In the genomic region with DNA sequence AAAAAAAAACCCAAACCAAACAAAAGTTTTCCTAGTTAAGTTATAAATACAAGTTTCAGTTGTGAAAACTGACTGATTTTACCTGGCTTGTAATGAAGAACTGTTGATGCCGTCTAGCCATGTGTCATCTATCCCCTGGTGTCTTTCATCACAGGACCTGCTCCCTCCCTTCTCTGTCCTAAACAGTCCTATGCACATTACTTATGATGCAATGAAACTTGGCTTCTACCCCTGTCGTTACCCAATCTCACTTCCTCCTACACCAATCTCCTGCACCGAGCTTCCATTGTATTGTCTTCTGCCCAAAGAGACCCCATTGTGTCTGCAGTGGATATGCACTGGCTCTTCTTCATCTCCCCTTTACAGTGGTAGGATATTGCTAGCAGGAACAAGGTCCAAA, we compare ENCODE assay signal across 32 mouse cellular contexts. TPM values are rescaled to one million over a fixed set of nuclear protein-coding genes. Genes with fewer than 3 reads are reported as not detected.
DNase-seq lines count a peak whose midpoint lies in the region; ATAC-seq and TF ChIP-seq lines count a peak whose summit lies in the region.
"Had no signal": no experiment of that assay in that cellular context is flagged by ENCODE, and none has a peak within 500 bp of the region (broad histone marks: within the 10 kb centered on the region; RNA-seq: fewer than 3 reads in every experiment).

No protein-coding gene starts in this region.

- H3K4me1 ChIP-seq in liver, postnatal 0 days (ENCODE audit: insufficient read depth): no peaks in the 10 kb centered on the region
- H3K4me1 ChIP-seq: embryonic facial prominence, embryonic 13.5 days; forebrain, embryonic 12.5 days; hindbrain, embryonic 10.5 days; hindbrain, embryonic 15.5 days; kidney, embryonic 15.5 days; liver, embryonic 12.5 days; neural tube, embryonic 12.5 days; stomach, embryonic 15.5 days had no signal

- no peak overlapping the region for H3K27ac ChIP-seq in liver, postnatal 0 days (ENCODE audit: low read depth)
- H3K27ac ChIP-seq: embryonic facial prominence, embryonic 13.5 days; forebrain, embryonic 12.5 days; heart, adult 2 months; heart, embryonic 13.5 days; hindbrain, embryonic 10.5 days; hindbrain, embryonic 15.5 days; kidney, embryonic 15.5 days; limb, embryonic 13.5 days; liver, embryonic 12.5 days; macrophage; midbrain, embryonic 10.5 days; neural tube, embryonic 12.5 days; stomach, embryonic 15.5 days had no signal

- H3K36me3 ChIP-seq in liver, postnatal 0 days (replicated peaks; ENCODE audit: insufficient read depth, low read length): no peaks in the 10 kb centered on the region
- H3K36me3 ChIP-seq: embryonic facial prominence, embryonic 13.5 days; forebrain, embryonic 12.5 days; heart, embryonic 13.5 days; hindbrain, embryonic 10.5 days; hindbrain, embryonic 15.5 days; kidney, embryonic 15.5 days; limb, embryonic 13.5 days; liver, embryonic 12.5 days; midbrain, embryonic 10.5 days; neural tube, embryonic 12.5 days; stomach, embryonic 15.5 days had no signal

- no peak for TF ChIP-seq EP300 in liver, postnatal 0 days (IDR thresholded peaks at IDR 0.05; ENCODE audit: low read depth)

- DNase-seq in liver, postnatal 0 days: no peak
- DNase-seq in liver (no peak), 416B (ENCODE audit: low read depth) (peak; percentile 62), adipocyte (ENCODE audit: low spot score) (peak; percentile 45)
- no peak for DNase-seq in right cerebral cortex, postnatal 25 days
- DNase-seq in spleen, postnatal 10 days (ENCODE audit: low spot score in 2 of 2): no peak
- no peak for DNase-seq in left cerebral cortex, adult 8-10 months (ENCODE audit: low spot score in 2 of 2)
- DNase-seq: adrenal gland, postnatal 10 days; cerebellum, adult 11 months; cerebellum, adult 9-10 months; gastrocnemius, postnatal 10 days; heart, adult 2 months; heart, postnatal 10 days; kidney, adult 18-20 months; kidney, postnatal 25 days; thymus, postnatal 14 days had no signal

- TF ChIP-seq CTCF in liver, postnatal 0 days (IDR thresholded peaks at IDR 0.05; ENCODE audit: low read depth): no peak

- no peak overlapping the region for H3K4me2 ChIP-seq in liver, postnatal 0 days (ENCODE audit: low read depth, low read length)
- H3K4me2 ChIP-seq: embryonic facial prominence, embryonic 13.5 days; forebrain, embryonic 12.5 days; heart, embryonic 13.5 days; hindbrain, embryonic 15.5 days; kidney, embryonic 15.5 days; limb, embryonic 13.5 days; liver, embryonic 12.5 days; neural tube, embryonic 12.5 days; stomach, embryonic 15.5 days had no signal

- H3K27me3 ChIP-seq in liver, postnatal 0 days (ENCODE audit: insufficient read depth, low read length): no peaks in the 10 kb centered on the region
- H3K27me3 ChIP-seq: embryonic facial prominence, embryonic 13.5 days; forebrain, embryonic 12.5 days; heart, embryonic 13.5 days; hindbrain, embryonic 15.5 days; kidney, embryonic 15.5 days; neural tube, embryonic 12.5 days; stomach, embryonic 15.5 days had no signal

- no peak overlapping the region for H3K4me3 ChIP-seq in liver, postnatal 0 days (ENCODE audit: low read depth, low read length)
- H3K4me3 ChIP-seq: embryonic facial prominence, embryonic 13.5 days; forebrain, embryonic 12.5 days; heart, adult 2 months; heart, embryonic 13.5 days; hindbrain, embryonic 10.5 days; hindbrain, embryonic 15.5 days; kidney, embryonic 15.5 days; limb, embryonic 13.5 days; liver, embryonic 12.5 days; midbrain, embryonic 10.5 days; neural tube, embryonic 12.5 days; stomach, embryonic 15.5 days had no signal

- ATAC-seq in liver, postnatal 0 days: peak; percentile 68; the same call in 1 of the 2 replicates
- ATAC-seq in granulocyte monocyte progenitor cell, adult 5-6 weeks (replicated peaks; ENCODE audit: poor library complexity, severe bottlenecking): peak; percentile 99
- ATAC-seq: CD4-positive, CD25-positive, alpha-beta regulatory T cell, adult 4 months; inflammation-experienced regulatory T-cells, adult 6 months; liver, embryonic 12.5 days; midbrain, embryonic 16.5 days had no signal

- no peak overlapping the region for H3K9ac ChIP-seq in liver, postnatal 0 days (replicated peaks)
- H3K9ac ChIP-seq: embryonic facial prominence, embryonic 13.5 days; forebrain, embryonic 12.5 days; heart, embryonic 13.5 days; hindbrain, embryonic 15.5 days; kidney, embryonic 15.5 days; limb, embryonic 13.5 days; liver, embryonic 12.5 days; neural tube, embryonic 12.5 days; stomach, embryonic 15.5 days had no signal

- WGBS in liver, postnatal 0 days (ENCODE audit: insufficient replicate concordance): 36% methylated on average over 3 of the region's 3 CpGs

- H3K9me3 ChIP-seq in liver, postnatal 0 days (ENCODE audit: low read length): no peaks in the 10 kb centered on the region
- H3K9me3 ChIP-seq: embryonic facial prominence, embryonic 13.5 days; forebrain, embryonic 12.5 days; heart, embryonic 13.5 days; hindbrain, embryonic 10.5 days; hindbrain, embryonic 15.5 days; kidney, embryonic 15.5 days; limb, embryonic 13.5 days; liver, embryonic 12.5 days; midbrain, embryonic 10.5 days; neural tube, embryonic 12.5 days; stomach, embryonic 15.5 days had no signal

RNA-seq across cellular contexts. Expression of gene Cep72, which starts 28.2 kb away (rescaled TPM):
- polyA plus RNA-seq in liver, postnatal 0 days (2015; fragmentation: Nextera tagmentation; extraction: Ambion mirVana): 3.8 and 4.0 TPM in 2 replicates
- 12.9 and 36.9 TPM in 2 replicates for total RNA-seq in granulocyte monocyte progenitor cell, adult 5-6 weeks (2014; fragmentation: Nextera tagmentation)
- total RNA-seq in granulocyte monocyte progenitor cell, adult 5-6 weeks (2017): 15.0 and 16.0 TPM in 2 replicates
- 1 to 10 TPM; 2.6 to 3.7 (median 2.9) TPM for total RNA-seq in left cerebral cortex, adult 8-10 months (2022)

RNA-seq across cellular contexts. Expression of gene Slc9a3, which starts 31.0 kb away (rescaled TPM):
- not detected in 2 replicates for polyA plus RNA-seq in liver, postnatal 0 days (2015; fragmentation: Nextera tagmentation; extraction: Ambion mirVana)
- not detected in 2 replicates for total RNA-seq in granulocyte monocyte progenitor cell, adult 5-6 weeks (2014; fragmentation: Nextera tagmentation)
- not detected in 2 replicates for total RNA-seq in granulocyte monocyte progenitor cell, adult 5-6 weeks (2017)
- 1 to 10 TPM; 2.0 to 2.7 (median 2.4) TPM for total RNA-seq in left cerebral cortex, adult 8-10 months (2022)
- polyA plus RNA-seq: CD4-positive, CD25-positive, alpha-beta regulatory T cell, adult 4 months; embryonic facial prominence, embryonic 13.5 days; forebrain, embryonic 12.5 days; heart, embryonic 13.5 days; hindbrain, embryonic 10.5 days; limb, embryonic 13.5 days; liver, embryonic 12.5 days; macrophage; midbrain, embryonic 10.5 days had no signal

Comparison
In these comparisons a context has a peak if more than half of its experiments do, and no peak if none do; other contexts are left out.
1. DNase-seq: peak in 416B (single experiment) and adipocyte (single experiment); none in liver, postnatal 0 days (single experiment), liver (single experiment), right cerebral cortex, postnatal 25 days (single experiment), spleen, postnatal 10 days (0 of 2) and left cerebral cortex, adult 8-10 months (0 of 2).